Mouse (Mus musculus) midbrain, embryonic 10.5 days (tissue): ENCODE measurements around the gene Nol11. TPM values are rescaled to one million over a fixed set of nuclear protein-coding genes. Genes with fewer than 3 reads are reported as not detected.

Experiments used
- DNase-seq: peaks from one replicate; pipeline ENCODE4 v3.0.0-alpha.2; 2017; ENCODE audit warnings: low spot score
- H3K27ac ChIP-seq: fragments of 300-500 bp; sonication (generic); replicated peaks from 2 replicates; pipeline ENCODE4 v1.5.1; 2016; ENCODE audit warnings: mild to moderate bottlenecking
- H3K27me3 ChIP-seq: fragments of 300-500 bp; sonication (generic); 2 replicates; pipeline ENCODE4 v1.6.1; 2016; ENCODE audit warnings: low read depth, mild to moderate bottlenecking; ENCODE audit not compliant: poor library complexity, severe bottlenecking
- H3K36me3 ChIP-seq: fragments of 300-500 bp; sonication (generic); 2 replicates; pipeline ENCODE4 v1.6.1; 2016; ENCODE audit warnings: mild to moderate bottlenecking, moderate library complexity
- H3K4me1 ChIP-seq: fragments of 300-500 bp; sonication (generic); 2 replicates; pipeline ENCODE4 v1.6.1; 2016
- H3K4me3 ChIP-seq: fragments of 300-500 bp; sonication (generic); 2 replicates; pipeline ENCODE4 v1.5.1; 2016; ENCODE audit warnings: mild to moderate bottlenecking, moderate library complexity
- H3K9me3 ChIP-seq: fragments of 300-500 bp; sonication (generic); replicated peaks from 2 replicates; pipeline ENCODE4 v1.6.1; 2016; ENCODE audit warnings: mild to moderate bottlenecking
- WGBS: fragments of 180-500 bp; shearing (Covaris S2); methylation state at CpG from one replicate; pipeline ENCODE4 v1.1.7; 2016; 5-methylcytosine and 5-hydroxymethylcytosine counted together
- polyA plus RNA-seq: library from polyadenylated mRNA; unstranded; fragments of >200 nt; fragmentation: Nextera tagmentation; extraction: Ambion mirVana; gene quantifications from 2 replicates; pipeline ENCODE4 v1.2.1, GENCODE M21; 2016

Nol11 gene
- polyA plus RNA-seq, 1 experiment from 2014 or later: 71.6 TPM

- H3K36me3 ChIP-seq: peaks cover 35% of the 10 kb centered on the region
- H3K4me1 ChIP-seq: peaks cover 21% of the 10 kb centered on the region
- no peaks in the 10 kb centered on the region for H3K27me3 ChIP-seq
- no peak overlapping the region for H3K4me3 ChIP-seq
- WGBS: 94% methylated on average over 4 of the region's 4 CpGs
- H3K9me3 ChIP-seq: no peaks in the 10 kb centered on the region
- no peak for DNase-seq
- no peak overlapping the region for H3K27ac ChIP-seq
Observed at GRCm38 (mm10) chr11:107125011-107125410, 64.2 kb downstream of the Nol11 start.

- Histone ChIP-seq H3K9me3 (no peaks in the 10 kb centered on the region), H3K4me1 (peaks cover 14% of the 10 kb centered on the region), H3K27me3 (no peaks in the 10 kb centered on the region), H3K27ac (no peak overlapping the region), H3K36me3 (peaks cover 35% of the 10 kb centered on the region), H3K4me3 (no peak overlapping the region)
- WGBS: 58% methylated on average over 7 of the region's 7 CpGs
- no peak for DNase-seq
Observed at GRCm38 (mm10) chr11:107124327-107124731, 64.9 kb downstream of the Nol11 start.

DNA sequence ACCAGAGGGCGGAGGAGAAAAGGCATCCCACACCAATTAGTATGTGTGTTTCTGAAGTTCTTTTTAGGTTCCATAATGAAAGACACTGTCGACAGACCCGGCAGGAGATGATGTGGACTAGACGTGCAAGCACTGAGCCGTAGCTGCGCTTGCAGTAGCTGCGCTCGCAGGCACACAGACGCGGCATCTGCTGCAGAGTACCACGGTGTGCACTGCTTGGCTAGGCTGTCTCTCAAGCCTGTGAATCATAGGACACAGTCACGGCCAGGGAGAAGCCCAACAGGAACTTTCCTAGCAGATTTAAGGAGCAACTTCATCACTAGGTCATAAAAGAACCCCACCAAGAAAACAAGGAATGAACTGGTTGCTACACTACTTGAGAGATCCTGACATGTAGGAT, 71.4 kb downstream of the Nol11 start:
- peaks cover 14% of the 10 kb centered on the region for H3K36me3 ChIP-seq
- WGBS: 90% methylated on average over 12 of the region's 12 CpGs
- no peaks in the 10 kb centered on the region for H3K9me3 ChIP-seq
- no peaks in the 10 kb centered on the region for H3K27me3 ChIP-seq
- no peak for DNase-seq
- H3K27ac ChIP-seq: no peak overlapping the region
- H3K4me3 ChIP-seq: no peak overlapping the region
- peaks cover 30% of the 10 kb centered on the region for H3K4me1 ChIP-seq

Other genes with a start within 250 kb of the Nol11 start
- 746 and 771 TPM in 2 replicates for gene Kpna2, start 189.8 kb downstream of the Nol11 start, polyA plus RNA-seq
- gene 1810010H24Rik, start 163.7 kb downstream of the Nol11 start, polyA plus RNA-seq: 2.0 and 3.2 TPM in 2 replicates
- gene Bptf, start 57.3 kb downstream of the Nol11 start, polyA plus RNA-seq: 30.1 and 31.7 TPM in 2 replicates